Mouse (Mus musculus): Measurements from ENCODE around the gene Kpnb1. TPM values are rescaled to one million over a fixed set of nuclear protein-coding genes. Genes with fewer than 3 reads are reported as not detected.

Gene Kpnb1
- polyA plus RNA-seq, 2 experiments, result 23.2 to 58.0 TPM

GRCm38 (mm10) chr11:97156999-97157398 is 30.7 kb downstream of the Kpnb1 start:
- Histone ChIP-seq H3K9me3 (ENCODE audit: control insufficient read depth, low read length) (no peaks in the 10 kb centered on the region), H3K4me2 (ENCODE audit: low read depth) (no peak overlapping the region), H3K27me3 (ENCODE audit: control insufficient read depth, insufficient read depth, low read length) (peaks cover 10% of the 10 kb centered on the region), H3K27ac (no peak overlapping the region), H3K9ac (replicated peaks) (no peak overlapping the region), H3K4me3 (ENCODE audit: insufficient read depth in 1 of 2, low read depth in 2 of 2, low read length in 2 of 2) (no peak overlapping the region), H3K36me3 (replicated peaks; ENCODE audit: control insufficient read depth, insufficient read depth, low read depth) (peaks cover 45% of the 10 kb centered on the region), H3K4me1 (replicated peaks; ENCODE audit: control insufficient read depth in 2 of 2, insufficient read depth in 2 of 2, low read length in 1 of 2) (no peaks in the 10 kb centered on the region; a peak in 1 of 4 replicates)
- DNase-seq (ENCODE audit: low read depth in 3 of 3, low spot score in 3 of 3), result no peak
- no peak for ATAC-seq (ENCODE audit: insufficient read depth)
- no peak for TF ChIP-seq EP300 (IDR thresholded peaks at IDR 0.05; ENCODE audit: low read depth)
- no peak for TF ChIP-seq CTCF (IDR thresholded peaks at IDR 0.05; ENCODE audit: low read depth)
- WGBS (ENCODE audit: insufficient replicate concordance), result 77% methylated on average over 7 of the region's 7 CpGs

GRCm38 (mm10) chr11:97152662-97153287 is 34.9 kb downstream of the Kpnb1 start:
- ATAC-seq (ENCODE audit: insufficient read depth) (no peak), DNase-seq (ENCODE audit: low read depth in 3 of 3, low spot score in 3 of 3) (no peak)
- Histone ChIP-seq H3K9ac (replicated peaks) (no peak overlapping the region), H3K27me3 (ENCODE audit: control insufficient read depth, insufficient read depth, low read length) (peaks cover 41% of the 10 kb centered on the region), H3K27ac (no peak overlapping the region), H3K36me3 (replicated peaks; ENCODE audit: control insufficient read depth, insufficient read depth, low read depth) (peaks cover 2% of the 10 kb centered on the region), H3K9me3 (ENCODE audit: control insufficient read depth, low read length) (no peaks in the 10 kb centered on the region), H3K4me3 (ENCODE audit: insufficient read depth in 1 of 2, low read depth in 2 of 2, low read length in 2 of 2) (no peak overlapping the region), H3K4me2 (ENCODE audit: low read depth) (no peak overlapping the region), H3K4me1 (replicated peaks; ENCODE audit: control insufficient read depth in 2 of 2, insufficient read depth in 2 of 2, low read length in 1 of 2) (no peaks in the 10 kb centered on the region; a peak in 1 of 4 replicates)
- TF ChIP-seq CTCF (IDR thresholded peaks at IDR 0.05; ENCODE audit: low read depth) (peak; percentile 25; the same call in 1 of the 2 replicates), EP300 (IDR thresholded peaks at IDR 0.05; ENCODE audit: low read depth) (no peak)
- 44% methylated on average over 10 of the region's 10 CpGs for WGBS (ENCODE audit: insufficient replicate concordance)

GRCm38 (mm10) chr11:97152023-97152426 is 35.7 kb downstream of the Kpnb1 start:
- WGBS (ENCODE audit: insufficient replicate concordance), result 5% methylated on average over 11 of the region's 11 CpGs
- H3K27me3 ChIP-seq (ENCODE audit: control insufficient read depth, insufficient read depth, low read length), result peaks cover 41% of the 10 kb centered on the region

GRCm38 (mm10) chr11:97151343-97151801 is 36.3 kb downstream of the Kpnb1 start, which contains the start of gene Tbkbp1:
TSS of gene Tbkbp1 (minus strand) at chr11:97151495.
- DNase-seq (ENCODE audit: low read depth in 3 of 3, low spot score in 3 of 3) (no peak), ATAC-seq (ENCODE audit: insufficient read depth) (no peak)
- Histone ChIP-seq H3K4me2 (ENCODE audit: low read depth) (peak within 1 kb of the TSS; percentile 70), H3K27me3 (ENCODE audit: control insufficient read depth, insufficient read depth, low read length) (peaks cover 41% of the 10 kb centered on the region), H3K4me3 (ENCODE audit: insufficient read depth in 1 of 2, low read depth in 2 of 2, low read length in 2 of 2) (peak within 1 kb of the TSS; percentile 46 to 56), H3K4me1 (replicated peaks; ENCODE audit: control insufficient read depth in 2 of 2, insufficient read depth in 2 of 2, low read length in 1 of 2) (peaks cover 0 to 2% of the 10 kb centered on the region in 2 experiments; a peak in 1 of 4 replicates), H3K36me3 (replicated peaks; ENCODE audit: control insufficient read depth, insufficient read depth, low read depth) (no peaks in the 10 kb centered on the region), H3K9me3 (ENCODE audit: control insufficient read depth, low read length) (no peaks in the 10 kb centered on the region), H3K27ac (no peak within 1 kb of the TSS), H3K9ac (replicated peaks) (0 out of 2 replicates have a peak within 1 kb of the TSS, but pooled peaks have one; percentile 9)
- no peak for TF ChIP-seq EP300 (IDR thresholded peaks at IDR 0.05; ENCODE audit: low read depth)
- TF ChIP-seq CTCF (IDR thresholded peaks at IDR 0.05; ENCODE audit: low read depth), result no peak
- WGBS (ENCODE audit: insufficient replicate concordance), result 1% methylated on average over 38 of the region's 64 CpGs

More at GRCm38 (mm10) chr11:97152023-97152426, 35.7 kb downstream of the Kpnb1 start:
- Histone ChIP-seq H3K9ac (replicated peaks) (no peak overlapping the region), H3K4me3 (ENCODE audit: insufficient read depth in 1 of 2, low read depth in 2 of 2, low read length in 2 of 2) (no peak overlapping the region), H3K4me2 (ENCODE audit: low read depth) (no peak overlapping the region; the same call in 1 of the 2 replicates), H3K27ac (no peak overlapping the region), H3K9me3 (ENCODE audit: control insufficient read depth, low read length) (no peaks in the 10 kb centered on the region), H3K36me3 (replicated peaks; ENCODE audit: control insufficient read depth, insufficient read depth, low read depth) (no peaks in the 10 kb centered on the region), H3K4me1 (replicated peaks; ENCODE audit: control insufficient read depth in 2 of 2, insufficient read depth in 2 of 2, low read length in 1 of 2) (no peaks in the 10 kb centered on the region; a peak in 1 of 4 replicates)
- TF ChIP-seq EP300 (IDR thresholded peaks at IDR 0.05; ENCODE audit: low read depth) (no peak), CTCF (IDR thresholded peaks at IDR 0.05; ENCODE audit: low read depth) (no peak)
- DNase-seq (ENCODE audit: low read depth in 3 of 3, low spot score in 3 of 3) (no peak), ATAC-seq (ENCODE audit: insufficient read depth) (no peak)
